Mouse (Mus musculus) small intestine, adult 2 months (tissue): ENCODE results near the gene Cbl.

Source experiments
- CTCF ChIP-seq: fragments of 200-500 bp; IDR thresholded peaks from 2 replicates; pipeline ENCODE4 v1.5.1; 2012; ENCODE audit warnings: low read depth, mild to moderate bottlenecking, control low read depth, inconsistent platforms, low read length, moderate library complexity, mixed read lengths; ENCODE audit not compliant: insufficient replicate concordance, insufficient read length; ENCODE audit errors: extremely low read depth
- POLR2A ChIP-seq: fragments of 200-500 bp; IDR thresholded peaks from 2 replicates; pipeline ENCODE4 v1.6.1; 2012; ENCODE audit warnings: low read depth, mild to moderate bottlenecking, control low read depth, inconsistent platforms, low read length, moderate library complexity

DNA sequence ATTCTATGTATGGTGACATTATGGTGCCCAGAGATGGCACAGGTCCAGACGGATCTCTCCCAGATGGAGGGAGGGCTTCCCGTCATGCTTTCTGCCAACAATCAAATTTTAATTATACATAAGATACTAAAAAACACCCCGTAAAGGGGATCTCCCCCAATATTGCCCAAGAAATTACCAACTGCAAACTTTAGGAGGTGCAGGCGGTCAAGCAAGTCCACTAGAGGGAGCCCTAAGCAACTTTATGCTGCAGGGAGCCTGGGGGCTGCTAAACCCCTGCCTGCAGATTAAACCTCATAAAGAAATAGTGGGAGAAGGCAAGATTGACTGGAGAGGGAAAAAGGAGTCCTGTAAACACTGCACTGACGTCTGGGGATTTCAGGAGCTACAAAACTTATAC is 5.6 kb upstream of the Cbl start:
- TF ChIP-seq POLR2A (no peak), CTCF (peak; percentile 94; the same call in 1 of the 2 replicates)
